Mouse (Mus musculus) right cerebral cortex, postnatal 25 days (tissue): ENCODE measurements around the gene Slc37a4.
"Not testable (repeated sequence)": the region's sequence is repeated elsewhere in the genome, so short reads cannot be mapped to it uniquely, and the experiment has no call there.

ENCODE experiments used
- DNase-seq: peaks from one replicate; pipeline ENCODE4 v3.0.0; 2022

Gene Slc37a4

GRCm38 (mm10) chr9:44399114-44399794 is 2.6 kb downstream of the Slc37a4 start:
- DNase-seq: no peak

- no peak for DNase-seq
These were observed 3.1 kb downstream of the Slc37a4 start for GRCm38 (mm10) chr9:44399795-44400114.

GRCm38 (mm10) chr9:44401081-44401480 is 4.4 kb downstream of the Slc37a4 start:
- no peak for DNase-seq

- no peak for DNase-seq
These were observed 8.4 kb downstream of the Slc37a4 start for GRCm38 (mm10) chr9:44405011-44405410.

GRCm38 (mm10) chr9:44406906-44407751 is 10.5 kb downstream of the Slc37a4 start, which contains the start of the genes Rps25 and Trappc4:
Gene Rps25 (plus strand): TSS chr9:44407139.
Gene Trappc4 (minus strand): TSS chr9:44407600.
- peak; percentile 91 for DNase-seq

- DNase-seq: no peak
These were observed 11.1 kb downstream of the Slc37a4 start for GRCm38 (mm10) chr9:44407752-44408097.

- not testable (repeated sequence) for DNase-seq
These were observed 12.0 kb downstream of the Slc37a4 start for GRCm38 (mm10) chr9:44408693-44409092.

GRCm38 (mm10) chr9:44410647-44411336 is 14.1 kb downstream of the Slc37a4 start:
- DNase-seq: no peak

GRCm38 (mm10) chr9:44411601-44412130 is 15.0 kb downstream of the Slc37a4 start:
- no peak for DNase-seq

- no peak for DNase-seq
These were observed 15.7 kb downstream of the Slc37a4 start for GRCm38 (mm10) chr9:44412306-44412705.

- no peak for DNase-seq
These were observed 16.1 kb downstream of the Slc37a4 start for GRCm38 (mm10) chr9:44412781-44413180.

GRCm38 (mm10) chr9:44417156-44417891 is 20.7 kb downstream of the Slc37a4 start:
- no peak for DNase-seq

- peak; percentile 96 for DNase-seq
These were observed 21.3 kb downstream of the Slc37a4 start for GRCm38 (mm10) chr9:44417892-44418363.

- DNase-seq: no peak
These were observed 22.1 kb downstream of the Slc37a4 start, which contains the start of gene Ccdc84 for GRCm38 (mm10) chr9:44418519-44419385. Gene Ccdc84 (minus strand): TSS chr9:44418569.

- not testable (repeated sequence) for DNase-seq
These were observed 23.1 kb downstream of the Slc37a4 start for GRCm38 (mm10) chr9:44419730-44420129.

GRCm38 (mm10) chr9:44420280-44420898 is 23.7 kb downstream of the Slc37a4 start:
- no peak for DNase-seq

- DNase-seq: no peak
These were observed 26.9 kb downstream of the Slc37a4 start for GRCm38 (mm10) chr9:44423576-44423975.

- no peak for DNase-seq
These were observed 36.0 kb downstream of the Slc37a4 start for GRCm38 (mm10) chr9:44432577-44433185.

- DNase-seq: no peak
These were observed 39.1 kb downstream of the Slc37a4 start for GRCm38 (mm10) chr9:44435747-44436146.

- no peak for DNase-seq
These were observed 44.3 kb downstream of the Slc37a4 start, which contains the start of gene Foxr1 for GRCm38 (mm10) chr9:44440961-44441360. Gene Foxr1 (minus strand): TSS chr9:44441136.
